Mouse (Mus musculus) heart, adult 2 months (tissue): ENCODE measurements around the gene Rgmb. TPM values are rescaled to one million over a fixed set of nuclear protein-coding genes. Genes with fewer than 3 reads are reported as not detected.

Experiments used
- DNase-seq, 2 experiments: peaks; one replicate each; pipeline ENCODE4 v3.0.0; 2021
- H3K27ac ChIP-seq: fragments of 200-600 bp; 2 replicates; pipeline ENCODE4 v1.8.1; 2022
- H3K27me3 ChIP-seq: fragments of 200-500 bp; 2 replicates; pipeline ENCODE4 v1.6.1; 2012; ENCODE audit warnings: mild to moderate bottlenecking, low read length, inconsistent platforms, mixed read lengths; ENCODE audit not compliant: control insufficient read depth, insufficient read depth
- H3K36me3 ChIP-seq: fragments of 200-500 bp; 2 replicates; pipeline ENCODE4 v1.6.1; 2012; ENCODE audit warnings: low read length, inconsistent platforms; ENCODE audit not compliant: control insufficient read depth, insufficient read depth
- H3K4me1 ChIP-seq: fragments of 200-500 bp; 2 replicates; pipeline ENCODE4 v1.6.1; 2011; ENCODE audit warnings: low read length; ENCODE audit not compliant: control insufficient read depth, insufficient read depth
- H3K4me3 ChIP-seq: fragments of 200-600 bp; 2 replicates; pipeline ENCODE4 v1.8.1; 2022
- H3K79me2 ChIP-seq: fragments of 200-500 bp; replicated peaks from 2 replicates; pipeline ENCODE4 v1.6.1; 2012; ENCODE audit warnings: mild to moderate bottlenecking, inconsistent platforms, low read length, moderate library complexity, mixed read lengths; ENCODE audit not compliant: control insufficient read depth, insufficient read depth
- H3K9ac ChIP-seq: fragments of 200-500 bp; 2 replicates; pipeline ENCODE4 v1.6.1; 2012; ENCODE audit warnings: low read depth, mild to moderate bottlenecking, control low read depth, inconsistent platforms, low read length, mixed read lengths
- CTCF ChIP-seq: fragments of 200-600 bp; IDR thresholded peaks from 2 replicates; pipeline ENCODE4 v1.8.1; 2022; ENCODE audit warnings: antibody characterized with exemption, mild to moderate bottlenecking, moderate library complexity
- EP300 ChIP-seq: fragments of 200-500 bp; IDR thresholded peaks from 2 replicates; pipeline ENCODE4 v1.6.1; 2011; ENCODE audit warnings: low read depth, low read length, control low read depth; ENCODE audit not compliant: insufficient read depth
- POLR2A ChIP-seq: fragments of 200-500 bp; IDR thresholded peaks from 2 replicates; pipeline ENCODE4 v1.6.1; 2011; ENCODE audit warnings: mild to moderate bottlenecking, low read depth, low read length, control low read depth; ENCODE audit not compliant: insufficient read depth
- WGBS: fragments of 180-500 bp; shearing (Covaris S2); methylation state at CpG from one replicate; pipeline ENCODE4 v1.1.7; 2018; 5-methylcytosine and 5-hydroxymethylcytosine counted together
- intact Hi-C: fragments of 180-260 bp; cut with DNase I; formaldehyde crosslinking; loops from one replicate; pipeline ENCODE4 v1.15.1; 2025
- polyA plus RNA-seq: library from polyadenylated mRNA; depleted of rRNA; stranded (reverse); fragments of >200 nt; gene quantifications from 2 replicates; pipeline ENCODE4 v1.2.3, GENCODE M21; 2012
- total RNA-seq, 2 experiments: library from RNA; stranded (reverse); gene quantifications; 2 replicates each; pipeline ENCODE4 v1.2.3; 2021

Gene Rgmb
- total and polyA plus RNA-seq, 3 experiments: 17.2 to 25.5 (median 21.7) TPM

- WGBS: 44% methylated on average over 3 of the region's 3 CpGs
- no peaks in the 10 kb centered on the region for H3K27me3 ChIP-seq
- H3K4me3 ChIP-seq: no peak overlapping the region
- H3K4me1 ChIP-seq: no peaks in the 10 kb centered on the region
- DNase-seq: no peak
- no peaks in the 10 kb centered on the region for H3K79me2 ChIP-seq
- intact Hi-C loops: no loop called here
- H3K36me3 ChIP-seq: no peaks in the 10 kb centered on the region
- no peak overlapping the region for H3K27ac ChIP-seq
- H3K9ac ChIP-seq: no peak overlapping the region
- TF ChIP-seq CTCF: no peak
- no peak for TF ChIP-seq EP300
- TF ChIP-seq POLR2A: no peak
Observed at GRCm38 (mm10) chr17:15850544-15850943, 19.7 kb upstream of the Rgmb start.

- TF ChIP-seq EP300 (no peak), CTCF (no peak), POLR2A (no peak)
- intact Hi-C loops: no loop called here
- 67% methylated on average over 2 of the region's 2 CpGs for WGBS
- Histone ChIP-seq H3K4me3 (no peak overlapping the region), H3K36me3 (no peaks in the 10 kb centered on the region), H3K79me2 (no peaks in the 10 kb centered on the region), H3K27me3 (no peaks in the 10 kb centered on the region), H3K4me1 (no peaks in the 10 kb centered on the region), H3K27ac (no peak overlapping the region), H3K9ac (no peak overlapping the region)
- DNase-seq: no peak
Observed at GRCm38 (mm10) chr17:15841425-15841824, 10.6 kb upstream of the Rgmb start.

GRCm38 (mm10) chr17:15832398-15832797, 1.6 kb upstream of the Rgmb start:
- H3K27me3 ChIP-seq: no peaks in the 10 kb centered on the region
- H3K4me1 ChIP-seq: peaks cover 1% of the 10 kb centered on the region
- no peak overlapping the region for H3K4me3 ChIP-seq
- H3K36me3 ChIP-seq: no peaks in the 10 kb centered on the region; the same call in 1 of the 2 replicates
- WGBS: 61% methylated on average over 5 of the region's 5 CpGs
- H3K27ac ChIP-seq: no peak overlapping the region
- no peaks in the 10 kb centered on the region for H3K79me2 ChIP-seq
- no peak overlapping the region for H3K9ac ChIP-seq
- intact Hi-C loops: loop anchor here (5.0 kb wide), 1 partner anchor 40 kb away; no protein-coding TSS in a partner anchor
- TF ChIP-seq CTCF: no peak
- no peak for TF ChIP-seq POLR2A
- TF ChIP-seq EP300: no peak
- DNase-seq: no peak

GRCm38 (mm10) chr17:15831810-15832209, 971 bp upstream of the Rgmb start:
- no peaks in the 10 kb centered on the region for H3K79me2 ChIP-seq
- no peaks in the 10 kb centered on the region; the same call in 1 of the 2 replicates for H3K36me3 ChIP-seq
- no peak overlapping the region for H3K27ac ChIP-seq
- DNase-seq: no peak
- H3K4me1 ChIP-seq: peaks cover 1% of the 10 kb centered on the region
- WGBS: 20% methylated on average over 8 of the region's 8 CpGs
- no peak overlapping the region for H3K9ac ChIP-seq
- H3K27me3 ChIP-seq: no peaks in the 10 kb centered on the region
- H3K4me3 ChIP-seq: no peak overlapping the region
- TF ChIP-seq CTCF (peak; percentile 81), POLR2A (no peak)
- intact Hi-C loops: loop anchor here (2.0 to 5.0 kb wide), 2 partner anchors 27 to 40 kb away; no protein-coding TSS in a partner anchor

GRCm38 (mm10) chr17:15830171-15830765, 571 bp downstream of the Rgmb start:
- H3K27ac ChIP-seq: peak overlapping the region; percentile 85
- WGBS: 2% methylated on average over 34 of the region's 34 CpGs
- H3K79me2 ChIP-seq: peaks cover 2% of the 10 kb centered on the region
- H3K4me1 ChIP-seq: peaks cover 1% of the 10 kb centered on the region
- H3K4me3 ChIP-seq: peak overlapping the region; percentile 79
- H3K27me3 ChIP-seq: no peaks in the 10 kb centered on the region
- peak overlapping the region; percentile 77 for H3K9ac ChIP-seq
- peak in 1 of 2 experiments; percentile 62 for DNase-seq
- intact Hi-C loops: loop anchor here (2.0 to 5.0 kb wide), 2 partner anchors 25 to 42 kb away; no protein-coding TSS in a partner anchor
- H3K36me3 ChIP-seq: no peaks in the 10 kb centered on the region; the same call in 1 of the 2 replicates
- no peak for TF ChIP-seq EP300
- TF ChIP-seq POLR2A: no peak
- TF ChIP-seq CTCF: no peak
